Mouse (Mus musculus): ENCODE measurements around the gene Nlgn1. TPM values are rescaled to one million over a fixed set of nuclear protein-coding genes. Genes with fewer than 3 reads are reported as not detected.

Gene Nlgn1
- polyA plus RNA-seq, 1 experiment from 2014 or later = 9.3 TPM

GRCm38 (mm10) chr3:25858384-25858783, 473.9 kb downstream of the Nlgn1 start:
- H3K9me3 ChIP-seq (replicated peaks) = no peaks in the 10 kb centered on the region
- H3K27me3 ChIP-seq = no peaks in the 10 kb centered on the region; the same call in 1 of the 2 replicates
- H3K27ac ChIP-seq = no peak overlapping the region
- H3K9ac ChIP-seq = no peak overlapping the region
- ATAC-seq (ENCODE audit: low FRiP score) = no peak
- no peak overlapping the region for H3K4me3 ChIP-seq
- no peaks in the 10 kb centered on the region for H3K4me1 ChIP-seq
- H3K36me3 ChIP-seq = no peaks in the 10 kb centered on the region
- H3K4me2 ChIP-seq (replicated peaks) = no peak overlapping the region

GRCm38 (mm10) chr3:25844686-25845462, 487.4 kb downstream of the Nlgn1 start:
- H3K4me2 ChIP-seq (replicated peaks) = no peak overlapping the region
- no peak for ATAC-seq (ENCODE audit: low FRiP score)
- H3K27ac ChIP-seq = no peak overlapping the region
- WGBS = 89% methylated on average over 7 of the region's 7 CpGs
- H3K4me3 ChIP-seq = no peak overlapping the region
- no peaks in the 10 kb centered on the region for H3K27me3 ChIP-seq
- H3K36me3 ChIP-seq = no peaks in the 10 kb centered on the region
- no peaks in the 10 kb centered on the region for H3K9me3 ChIP-seq (replicated peaks)
- H3K4me1 ChIP-seq = no peaks in the 10 kb centered on the region
- H3K9ac ChIP-seq = no peak overlapping the region

GRCm38 (mm10) chr3:25830237-25830636, 502.0 kb downstream of the Nlgn1 start:
- ATAC-seq (ENCODE audit: low FRiP score) = no peak
- no peak overlapping the region for H3K27ac ChIP-seq

GRCm38 (mm10) chr3:25813368-25813767, 518.9 kb downstream of the Nlgn1 start:
- Histone ChIP-seq H3K9me3 (replicated peaks) (no peaks in the 10 kb centered on the region), H3K27me3 (no peaks in the 10 kb centered on the region), H3K9ac (no peak overlapping the region), H3K4me3 (no peak overlapping the region), H3K4me2 (replicated peaks) (no peak overlapping the region), H3K36me3 (no peaks in the 10 kb centered on the region), H3K4me1 (no peaks in the 10 kb centered on the region), H3K27ac (no peak overlapping the region)
- WGBS = 92% methylated on average over 3 of the region's 3 CpGs
- no peak for ATAC-seq (ENCODE audit: low FRiP score)

More at GRCm38 (mm10) chr3:25830237-25830636, 502.0 kb downstream of the Nlgn1 start:
- Histone ChIP-seq H3K27me3 (no peaks in the 10 kb centered on the region), H3K9ac (no peak overlapping the region), H3K4me2 (replicated peaks) (no peak overlapping the region), H3K36me3 (no peaks in the 10 kb centered on the region), H3K4me3 (no peak overlapping the region), H3K4me1 (no peaks in the 10 kb centered on the region), H3K9me3 (replicated peaks) (no peaks in the 10 kb centered on the region)
- 86% methylated on average over 2 of the region's 2 CpGs for WGBS

- H3K4me3 ChIP-seq = no peak overlapping the region
- no peak overlapping the region for H3K9ac ChIP-seq
- H3K9me3 ChIP-seq (replicated peaks) = no peaks in the 10 kb centered on the region
- H3K27me3 ChIP-seq = no peaks in the 10 kb centered on the region
- H3K4me2 ChIP-seq (replicated peaks) = no peak overlapping the region
- peak; percentile 99 for ATAC-seq (ENCODE audit: low FRiP score)
- WGBS = 12% methylated on average over 3 of the region's 3 CpGs
- H3K4me1 ChIP-seq = 0 out of 2 replicates have a peak, but pooled peaks cover 3% of the 10 kb centered on the region
- H3K27ac ChIP-seq = peak overlapping the region; percentile 40; the same call in 1 of the 2 replicates
- H3K36me3 ChIP-seq = no peaks in the 10 kb centered on the region
These were observed 524.7 kb downstream of the Nlgn1 start for GRCm38 (mm10) chr3:25807559-25807958.

GRCm38 (mm10) chr3:25781651-25782050, 550.6 kb downstream of the Nlgn1 start:
- no peaks in the 10 kb centered on the region for H3K27me3 ChIP-seq
- no peak overlapping the region for H3K9ac ChIP-seq
- 80% methylated on average over 2 of the region's 2 CpGs for WGBS
- H3K36me3 ChIP-seq = no peaks in the 10 kb centered on the region
- no peak overlapping the region for H3K4me3 ChIP-seq
- no peaks in the 10 kb centered on the region for H3K4me1 ChIP-seq
- H3K4me2 ChIP-seq (replicated peaks) = no peak overlapping the region
- no peaks in the 10 kb centered on the region for H3K9me3 ChIP-seq (replicated peaks)
- H3K27ac ChIP-seq = no peak overlapping the region
- ATAC-seq (ENCODE audit: low FRiP score) = no peak

- WGBS = 82% methylated on average over 6 of the region's 6 CpGs
- Histone ChIP-seq H3K9me3 (replicated peaks) (no peaks in the 10 kb centered on the region), H3K4me2 (replicated peaks) (no peak overlapping the region), H3K27me3 (no peaks in the 10 kb centered on the region), H3K9ac (no peak overlapping the region), H3K27ac (no peak overlapping the region), H3K4me3 (no peak overlapping the region), H3K36me3 (no peaks in the 10 kb centered on the region), H3K4me1 (peaks cover 4% of the 10 kb centered on the region)
- ATAC-seq (ENCODE audit: low FRiP score) = no peak
These were observed 556.8 kb downstream of the Nlgn1 start for GRCm38 (mm10) chr3:25775437-25775836.

- WGBS = 64% methylated on average over 4 of the region's 4 CpGs
- Histone ChIP-seq H3K4me1 (peaks cover 4% of the 10 kb centered on the region), H3K27me3 (no peaks in the 10 kb centered on the region), H3K27ac (peak overlapping the region; percentile 35; the same call in 1 of the 2 replicates), H3K4me2 (replicated peaks) (no peak overlapping the region), H3K4me3 (no peak overlapping the region), H3K36me3 (no peaks in the 10 kb centered on the region), H3K9ac (no peak overlapping the region), H3K9me3 (replicated peaks) (no peaks in the 10 kb centered on the region)
- ATAC-seq (ENCODE audit: low FRiP score) = 0 out of 2 replicates have a peak, but pooled peaks have one; percentile 52
These were observed 558.4 kb downstream of the Nlgn1 start for GRCm38 (mm10) chr3:25773908-25774307.

GRCm38 (mm10) chr3:25773467-25773866, 558.8 kb downstream of the Nlgn1 start:
- Histone ChIP-seq H3K27ac (no peak overlapping the region), H3K4me1 (peaks cover 4% of the 10 kb centered on the region), H3K9ac (no peak overlapping the region), H3K4me3 (no peak overlapping the region), H3K9me3 (replicated peaks) (no peaks in the 10 kb centered on the region), H3K36me3 (no peaks in the 10 kb centered on the region), H3K27me3 (no peaks in the 10 kb centered on the region), H3K4me2 (replicated peaks) (no peak overlapping the region)
- peak; percentile 73; the same call in 1 of the 2 replicates for ATAC-seq (ENCODE audit: low FRiP score)

- 87% methylated on average over 4 of the region's 4 CpGs for WGBS
These were observed 568.6 kb downstream of the Nlgn1 start for GRCm38 (mm10) chr3:25763689-25764088.

GRCm38 (mm10) chr3:25757813-25758212, 574.4 kb downstream of the Nlgn1 start:
- Histone ChIP-seq H3K27me3 (no peaks in the 10 kb centered on the region), H3K9ac (no peak overlapping the region), H3K9me3 (replicated peaks) (no peaks in the 10 kb centered on the region), H3K4me3 (no peak overlapping the region), H3K27ac (no peak overlapping the region), H3K36me3 (no peaks in the 10 kb centered on the region), H3K4me1 (no peaks in the 10 kb centered on the region), H3K4me2 (replicated peaks) (no peak overlapping the region)
- no peak for ATAC-seq (ENCODE audit: low FRiP score)
- 89% methylated on average over 2 of the region's 2 CpGs for WGBS

More at GRCm38 (mm10) chr3:25763689-25764088, 568.6 kb downstream of the Nlgn1 start:
- Histone ChIP-seq H3K9me3 (replicated peaks) (no peaks in the 10 kb centered on the region), H3K4me2 (replicated peaks) (no peak overlapping the region), H3K9ac (no peak overlapping the region), H3K27ac (no peak overlapping the region), H3K36me3 (no peaks in the 10 kb centered on the region), H3K4me1 (no peaks in the 10 kb centered on the region), H3K27me3 (no peaks in the 10 kb centered on the region), H3K4me3 (no peak overlapping the region)
- ATAC-seq (ENCODE audit: low FRiP score) = no peak

GRCm38 (mm10) chr3:25724111-25724510, 608.1 kb downstream of the Nlgn1 start:
- Histone ChIP-seq H3K9ac (no peak overlapping the region), H3K4me2 (replicated peaks) (no peak overlapping the region), H3K4me1 (no peaks in the 10 kb centered on the region), H3K36me3 (no peaks in the 10 kb centered on the region), H3K27ac (no peak overlapping the region), H3K9me3 (replicated peaks) (no peaks in the 10 kb centered on the region), H3K4me3 (no peak overlapping the region), H3K27me3 (no peaks in the 10 kb centered on the region)
- no peak for ATAC-seq (ENCODE audit: low FRiP score)
- WGBS = 94% methylated on average over 1 of the region's 1 CpGs

- Histone ChIP-seq H3K36me3 (no peaks in the 10 kb centered on the region), H3K27me3 (no peaks in the 10 kb centered on the region), H3K27ac (no peak overlapping the region), H3K9me3 (replicated peaks) (no peaks in the 10 kb centered on the region), H3K4me1 (no peaks in the 10 kb centered on the region), H3K4me2 (replicated peaks) (no peak overlapping the region), H3K9ac (no peak overlapping the region), H3K4me3 (no peak overlapping the region)
- 76% methylated on average over 5 of the region's 5 CpGs for WGBS
- ATAC-seq (ENCODE audit: low FRiP score) = no peak
These were observed 610.8 kb downstream of the Nlgn1 start for GRCm38 (mm10) chr3:25721464-25721863.
